Mouse (Mus musculus): Measurements from ENCODE around the gene Ptprt.

Gene Ptprt

GRCm38 (mm10) chr2:162411014-162411413 is 249.9 kb downstream of the Ptprt start:
- DNase-seq (ENCODE audit: low read depth), result no peak

GRCm38 (mm10) chr2:162409245-162409644 is 251.7 kb downstream of the Ptprt start:
- DNase-seq (ENCODE audit: low read depth), result no peak

- DNase-seq (ENCODE audit: low read depth), result no peak
These were observed 259.4 kb downstream of the Ptprt start for GRCm38 (mm10) chr2:162401316-162402100.

- no peak for DNase-seq (ENCODE audit: low read depth)
These were observed 266.3 kb downstream of the Ptprt start for GRCm38 (mm10) chr2:162394601-162395000.

- DNase-seq (ENCODE audit: low read depth), result no peak
These were observed 269.1 kb downstream of the Ptprt start for GRCm38 (mm10) chr2:162391834-162392233.

GRCm38 (mm10) chr2:162377309-162377708 is 283.6 kb downstream of the Ptprt start:
- DNase-seq (ENCODE audit: low read depth), result no peak

GRCm38 (mm10) chr2:162349047-162349446 is 311.9 kb downstream of the Ptprt start:
- no peak for DNase-seq (ENCODE audit: low read depth)

- DNase-seq (ENCODE audit: low read depth), result no peak
These were observed 319.1 kb downstream of the Ptprt start for GRCm38 (mm10) chr2:162341846-162342245.

- DNase-seq (ENCODE audit: low read depth), result no peak
These were observed 320.7 kb downstream of the Ptprt start for GRCm38 (mm10) chr2:162340231-162340630.

GRCm38 (mm10) chr2:162332066-162332683 is 328.8 kb downstream of the Ptprt start:
- no peak for DNase-seq (ENCODE audit: low read depth)

- DNase-seq (ENCODE audit: low read depth), result no peak
These were observed 331.5 kb downstream of the Ptprt start for GRCm38 (mm10) chr2:162329430-162329829.

- no peak for DNase-seq (ENCODE audit: low read depth)
These were observed 338.5 kb downstream of the Ptprt start for GRCm38 (mm10) chr2:162322411-162322810.

GRCm38 (mm10) chr2:162307996-162308395 is 353.0 kb downstream of the Ptprt start:
- DNase-seq (ENCODE audit: low read depth), result no peak

GRCm38 (mm10) chr2:162294070-162294469 is 366.9 kb downstream of the Ptprt start:
- no peak for DNase-seq (ENCODE audit: low read depth)

GRCm38 (mm10) chr2:162282606-162283005 is 378.3 kb downstream of the Ptprt start:
- no peak for DNase-seq (ENCODE audit: low read depth)

- no peak for DNase-seq (ENCODE audit: low read depth)
These were observed 378.8 kb downstream of the Ptprt start for GRCm38 (mm10) chr2:162282121-162282520.

- no peak for DNase-seq (ENCODE audit: low read depth)
These were observed 387.1 kb downstream of the Ptprt start for GRCm38 (mm10) chr2:162273826-162274225.

GRCm38 (mm10) chr2:162251272-162251671 is 409.7 kb downstream of the Ptprt start:
- DNase-seq (ENCODE audit: low read depth), result no peak

GRCm38 (mm10) chr2:162248296-162248695 is 412.7 kb downstream of the Ptprt start:
- DNase-seq (ENCODE audit: low read depth), result no peak

- DNase-seq (ENCODE audit: low read depth), result peak; percentile 9
These were observed 438.5 kb downstream of the Ptprt start for GRCm38 (mm10) chr2:162222476-162222875.

- DNase-seq (ENCODE audit: low read depth), result no peak
These were observed 440.4 kb downstream of the Ptprt start for GRCm38 (mm10) chr2:162220586-162220985.

- no peak for DNase-seq (ENCODE audit: low read depth)
These were observed 441.4 kb downstream of the Ptprt start for GRCm38 (mm10) chr2:162219507-162219906.

- no peak for DNase-seq (ENCODE audit: low read depth)
These were observed 443.1 kb downstream of the Ptprt start for GRCm38 (mm10) chr2:162217896-162218295.

- DNase-seq (ENCODE audit: low read depth), result no peak
These were observed 448.6 kb downstream of the Ptprt start for GRCm38 (mm10) chr2:162212397-162212796.
